Mouse (Mus musculus) MEL (cell line): ENCODE measurements around the gene D430041D05Rik.

Experiments
- GATA1 ChIP-seq: IDR thresholded peaks from 2 replicates; pipeline ENCODE4 v1.6.1; 2011; ENCODE audit warnings: low read depth, low read length, improper control_type of control experiment
- JUND ChIP-seq: IDR thresholded peaks from 2 replicates; pipeline ENCODE4 v1.6.1; 2011; ENCODE audit warnings: low read depth, mild to moderate bottlenecking, improper control_type of control experiment, low read length
- MAFK ChIP-seq: IDR thresholded peaks from 2 replicates; pipeline ENCODE4 v1.6.1; 2011; ENCODE audit warnings: low read depth, mild to moderate bottlenecking, low read length, improper control_type of control experiment, borderline replicate concordance
- MYC ChIP-seq: IDR thresholded peaks from 2 replicates; pipeline ENCODE4 v1.6.1; 2011; ENCODE audit warnings: low read depth, mild to moderate bottlenecking, low read length, improper control_type of control experiment, moderate library complexity
- SMC3 ChIP-seq: IDR thresholded peaks from 2 replicates; pipeline ENCODE4 v1.6.1; 2011; ENCODE audit warnings: low read depth, low read length, improper control_type of control experiment
- TAL1 ChIP-seq: IDR thresholded peaks from 2 replicates; pipeline ENCODE4 v1.6.1; 2012; ENCODE audit warnings: mild to moderate bottlenecking, inconsistent platforms, low read length, moderate library complexity, mixed read lengths

DNA sequence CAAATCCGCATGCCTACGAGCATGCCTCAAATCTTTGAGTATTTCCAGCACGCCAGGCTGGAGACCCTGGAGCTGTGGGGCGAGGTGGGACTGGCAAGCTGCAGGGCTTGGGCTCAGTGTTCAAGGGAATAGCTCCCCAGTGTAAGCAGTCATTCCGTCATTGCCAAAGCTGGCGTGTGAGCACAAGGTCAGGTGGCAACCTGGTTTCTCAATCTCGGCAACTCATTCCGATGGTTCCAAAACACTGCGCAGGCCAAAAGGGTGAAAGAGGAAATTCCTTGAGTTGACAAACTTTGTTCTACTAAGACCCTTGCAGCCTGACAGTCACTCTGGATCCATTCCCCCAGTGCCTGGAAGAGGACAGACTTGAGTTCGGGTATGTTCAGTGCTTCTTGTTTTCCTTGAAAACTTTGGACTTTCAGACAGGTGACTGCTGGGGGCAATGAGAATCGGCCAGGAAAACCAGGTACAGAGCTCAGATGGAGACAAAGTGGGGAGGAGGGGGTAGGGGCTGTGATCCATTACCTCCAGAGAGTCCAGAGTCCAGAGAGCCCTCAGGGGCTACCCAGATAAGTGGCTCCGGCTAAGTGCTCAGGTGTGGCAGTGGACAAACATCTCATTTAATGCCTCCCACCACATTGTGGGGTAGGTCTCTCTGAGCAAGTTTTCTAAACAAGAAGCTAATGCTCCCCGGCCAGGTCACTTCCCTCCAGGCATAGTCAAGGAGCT is 281.8 kb downstream of the D430041D05Rik start:
- no peak for TF ChIP-seq GATA1
- TF ChIP-seq TAL1, result no peak
- TF ChIP-seq SMC3, result no peak
- no peak for TF ChIP-seq MYC
- TF ChIP-seq JUND, result no peak
- no peak for TF ChIP-seq MAFK
